Mouse (Mus musculus): ENCODE results near the gene Rbfox1.

DNA sequence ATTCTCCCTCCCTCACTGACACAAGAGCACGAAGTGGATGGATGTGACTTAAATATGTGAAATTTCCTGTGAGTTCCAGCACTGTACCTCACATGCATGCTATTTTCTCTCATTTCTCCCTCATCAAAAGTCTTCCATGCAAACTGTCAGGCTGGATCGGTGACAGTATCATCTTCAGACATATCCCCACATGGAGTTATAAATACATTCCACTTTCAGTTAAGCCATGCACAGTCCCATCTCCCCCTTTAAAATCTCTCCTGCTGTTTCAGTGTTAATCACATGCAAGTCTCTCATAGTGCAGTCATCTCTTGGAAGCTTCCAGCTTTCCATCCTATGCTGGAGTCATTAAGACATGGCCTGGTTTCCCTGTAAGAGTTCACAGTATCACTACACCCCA lies 48.4 kb upstream of the Rbfox1 start:
- no peak for TF ChIP-seq POLR2A (IDR thresholded peaks at IDR 0.05; ENCODE audit: control insufficient read depth, extremely low read depth, insufficient read depth, low read length, poor library complexity)
- no peak for TF ChIP-seq CTCF (IDR thresholded peaks at IDR 0.05; ENCODE audit: borderline replicate concordance, control insufficient read depth, extremely low read depth, insufficient read depth, low read length, poor library complexity)

Measured in thymus, adult 2 months (tissue).